Mouse (Mus musculus): ENCODE data around the gene Fam98a.

Gene Fam98a

GRCm38 (mm10) chr17:75551512-75552400, at the start of gene Fam98a:
Fam98a (minus strand) TSS chr17:75551946.
- peak; percentile 96 to 98 for DNase-seq (ENCODE audit: low spot score in 2 of 2)

GRCm38 (mm10) chr17:75598652-75599051, 46.9 kb upstream of the Fam98a start:
- no peak for DNase-seq (ENCODE audit: low spot score in 2 of 2)

- no peak for DNase-seq (ENCODE audit: low spot score in 2 of 2)
These were observed 31.0 kb upstream of the Fam98a start for GRCm38 (mm10) chr17:75582738-75583137.

GRCm38 (mm10) chr17:75575608-75576007, 23.9 kb upstream of the Fam98a start:
- DNase-seq (ENCODE audit: low spot score in 2 of 2): no peak

- DNase-seq (ENCODE audit: low spot score in 2 of 2): no peak
These were observed 6.3 kb upstream of the Fam98a start for GRCm38 (mm10) chr17:75558041-75558440.

GRCm38 (mm10) chr17:75557031-75557430, 5.3 kb upstream of the Fam98a start:
- no peak for DNase-seq (ENCODE audit: low spot score in 2 of 2)

- no peak for DNase-seq (ENCODE audit: low spot score in 2 of 2)
These were observed 854 bp downstream of the Fam98a start for GRCm38 (mm10) chr17:75550771-75551413.

GRCm38 (mm10) chr17:75544262-75544661, 7.5 kb downstream of the Fam98a start:
- DNase-seq (ENCODE audit: low spot score in 2 of 2): no peak

- DNase-seq (ENCODE audit: low spot score in 2 of 2): no peak
These were observed 8.3 kb downstream of the Fam98a start for GRCm38 (mm10) chr17:75543434-75543833.

- DNase-seq (ENCODE audit: low spot score in 2 of 2): no peak
These were observed 11.9 kb downstream of the Fam98a start for GRCm38 (mm10) chr17:75539841-75540240.

- DNase-seq (ENCODE audit: low spot score in 2 of 2): no peak
These were observed 12.6 kb downstream of the Fam98a start for GRCm38 (mm10) chr17:75539130-75539529.

- DNase-seq (ENCODE audit: low spot score in 2 of 2): no peak
These were observed 13.3 kb downstream of the Fam98a start for GRCm38 (mm10) chr17:75538431-75538830.

- DNase-seq (ENCODE audit: low spot score in 2 of 2): no peak
These were observed 14.7 kb downstream of the Fam98a start for GRCm38 (mm10) chr17:75537050-75537445.

- peak; percentile 57 to 65 for DNase-seq (ENCODE audit: low spot score in 2 of 2)
These were observed 15.2 kb downstream of the Fam98a start for GRCm38 (mm10) chr17:75536396-75537049.

GRCm38 (mm10) chr17:75535612-75536011, 16.1 kb downstream of the Fam98a start:
- DNase-seq (ENCODE audit: low spot score in 2 of 2): no peak

GRCm38 (mm10) chr17:75534314-75535020, 17.3 kb downstream of the Fam98a start:
- no peak for DNase-seq (ENCODE audit: low spot score in 2 of 2)

GRCm38 (mm10) chr17:75532469-75532986, 19.2 kb downstream of the Fam98a start:
- no peak for DNase-seq (ENCODE audit: low spot score in 2 of 2)

GRCm38 (mm10) chr17:75529222-75529935, 22.4 kb downstream of the Fam98a start:
- DNase-seq (ENCODE audit: low spot score in 2 of 2): no peak

- no peak for DNase-seq (ENCODE audit: low spot score in 2 of 2)
These were observed 25.3 kb downstream of the Fam98a start for GRCm38 (mm10) chr17:75526411-75526810.

GRCm38 (mm10) chr17:75523812-75524211, 27.9 kb downstream of the Fam98a start:
- DNase-seq (ENCODE audit: low spot score in 2 of 2): no peak
